Mouse (Mus musculus) hindbrain, embryonic 12.5 days (tissue): ENCODE data around the gene Adgrg2. TPM values are rescaled to one million over a fixed set of nuclear protein-coding genes. Genes with fewer than 3 reads are reported as not detected.

Experiments
- ATAC-seq: fragments of 200-750 bp; cut with Nextera tagmentation; 2 replicates; pipeline ENCODE4 v1.8.0; 2017; ENCODE audit warnings: moderate TSS enrichment; ENCODE audit not compliant: low FRiP score
- H3K27ac ChIP-seq: fragments of 300-500 bp; sonication (generic); 2 replicates; pipeline ENCODE4 v1.5.1; 2016; ENCODE audit warnings: mild to moderate bottlenecking
- H3K27me3 ChIP-seq: fragments of 300-500 bp; sonication (generic); 2 replicates; pipeline ENCODE4 v1.6.1; 2016; ENCODE audit warnings: mild to moderate bottlenecking
- H3K36me3 ChIP-seq: fragments of 300-500 bp; sonication (generic); 2 replicates; pipeline ENCODE4 v1.6.1; 2016; ENCODE audit warnings: mild to moderate bottlenecking
- H3K4me1 ChIP-seq: fragments of 300-500 bp; sonication (generic); 2 replicates; pipeline ENCODE4 v1.6.1; 2016
- H3K4me2 ChIP-seq: fragments of 300-500 bp; sonication (generic); replicated peaks from 2 replicates; pipeline ENCODE4 v1.6.1; 2016; ENCODE audit warnings: mild to moderate bottlenecking
- H3K4me3 ChIP-seq: fragments of 300-500 bp; sonication (generic); 2 replicates; pipeline ENCODE4 v1.5.1; 2016; ENCODE audit warnings: mild to moderate bottlenecking
- H3K9ac ChIP-seq: fragments of 300-500 bp; sonication (generic); 2 replicates; pipeline ENCODE4 v1.6.1; 2016; ENCODE audit warnings: mild to moderate bottlenecking, moderate library complexity
- H3K9me3 ChIP-seq: fragments of 300-500 bp; sonication (generic); replicated peaks from 2 replicates; pipeline ENCODE4 v1.6.1; 2016; ENCODE audit warnings: mild to moderate bottlenecking
- WGBS: fragments of 180-500 bp; shearing (Covaris S2); methylation state at CpG from one replicate; pipeline ENCODE4 v1.1.7; 2016; 5-methylcytosine and 5-hydroxymethylcytosine counted together
- polyA plus RNA-seq: library from polyadenylated mRNA; unstranded; fragments of >200 nt; fragmentation: Nextera tagmentation; extraction: Ambion mirVana; gene quantifications from 2 replicates; pipeline ENCODE4 v1.2.1, GENCODE M21; 2016

Gene Adgrg2
- polyA plus RNA-seq, 1 experiment from 2014 or later, result 1.8 TPM

GRCm38 (mm10) chrX:160441272-160441671 is 50.8 kb downstream of the Adgrg2 start:
- peaks cover 8% of the 10 kb centered on the region; the same call in 1 of the 2 replicates for H3K27me3 ChIP-seq
- no peak overlapping the region for H3K4me3 ChIP-seq
- no peaks in the 10 kb centered on the region for H3K36me3 ChIP-seq
- no peak overlapping the region for H3K27ac ChIP-seq
- H3K4me2 ChIP-seq, result no peak overlapping the region
- no peaks in the 10 kb centered on the region for H3K4me1 ChIP-seq
- no peak overlapping the region for H3K9ac ChIP-seq
- H3K9me3 ChIP-seq, result no peaks in the 10 kb centered on the region
- no peak for ATAC-seq

GRCm38 (mm10) chrX:160448351-160448750 is 57.9 kb downstream of the Adgrg2 start:
- H3K9me3 ChIP-seq, result no peaks in the 10 kb centered on the region
- no peaks in the 10 kb centered on the region for H3K36me3 ChIP-seq
- no peak overlapping the region for H3K27ac ChIP-seq
- ATAC-seq, result no peak
- WGBS, result 88% methylated on average over 3 of the region's 3 CpGs
- H3K4me1 ChIP-seq, result no peaks in the 10 kb centered on the region
- no peak overlapping the region for H3K4me3 ChIP-seq
- H3K4me2 ChIP-seq, result no peak overlapping the region
- H3K27me3 ChIP-seq, result peaks cover 4% of the 10 kb centered on the region; the same call in 1 of the 2 replicates
- no peak overlapping the region for H3K9ac ChIP-seq

DNA sequence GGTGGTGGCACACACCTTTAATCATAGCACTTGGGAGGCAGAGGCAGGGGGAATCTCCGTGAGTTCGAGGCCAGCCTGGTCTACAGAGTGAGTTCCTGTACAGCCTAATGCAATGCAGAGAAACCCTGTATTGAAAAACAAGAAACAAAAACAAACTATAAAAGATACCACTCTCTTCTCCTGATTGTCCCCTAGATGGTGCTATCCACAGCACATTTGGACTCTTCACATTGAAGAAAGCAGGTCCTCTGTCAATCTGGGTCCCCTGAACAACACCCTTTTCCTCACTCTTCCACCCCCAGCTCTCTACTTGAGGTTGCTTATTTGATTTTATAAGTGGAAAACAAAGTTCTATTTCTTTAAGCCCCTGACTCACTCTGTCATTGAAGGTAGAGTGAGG is 58.9 kb downstream of the Adgrg2 start:
- H3K4me2 ChIP-seq, result no peak overlapping the region
- H3K9me3 ChIP-seq, result no peaks in the 10 kb centered on the region
- H3K36me3 ChIP-seq, result no peaks in the 10 kb centered on the region
- peaks cover 4% of the 10 kb centered on the region; the same call in 1 of the 2 replicates for H3K27me3 ChIP-seq
- no peak overlapping the region for H3K9ac ChIP-seq
- H3K4me1 ChIP-seq, result no peaks in the 10 kb centered on the region
- no peak for ATAC-seq
- H3K4me3 ChIP-seq, result no peak overlapping the region
- WGBS, result 76% methylated on average over 2 of the region's 2 CpGs
- no peak overlapping the region for H3K27ac ChIP-seq

GRCm38 (mm10) chrX:160455686-160456085 is 65.2 kb downstream of the Adgrg2 start:
- H3K4me3 ChIP-seq, result no peak overlapping the region
- H3K36me3 ChIP-seq, result no peaks in the 10 kb centered on the region
- no peak overlapping the region for H3K4me2 ChIP-seq
- ATAC-seq, result no peak
- no peaks in the 10 kb centered on the region for H3K4me1 ChIP-seq
- peaks cover 3% of the 10 kb centered on the region; the same call in 1 of the 2 replicates for H3K27me3 ChIP-seq
- H3K27ac ChIP-seq, result no peak overlapping the region
- H3K9me3 ChIP-seq, result no peaks in the 10 kb centered on the region
- H3K9ac ChIP-seq, result no peak overlapping the region
- WGBS, result 72% methylated on average over 5 of the region's 5 CpGs

GRCm38 (mm10) chrX:160471257-160471786 is 80.8 kb downstream of the Adgrg2 start:
- no peak overlapping the region for H3K9ac ChIP-seq
- no peaks in the 10 kb centered on the region for H3K36me3 ChIP-seq
- H3K27ac ChIP-seq, result no peak overlapping the region
- H3K4me1 ChIP-seq, result no peaks in the 10 kb centered on the region
- no peak for ATAC-seq
- H3K4me3 ChIP-seq, result no peak overlapping the region
- H3K9me3 ChIP-seq, result no peaks in the 10 kb centered on the region
- 83% methylated on average over 3 of the region's 3 CpGs for WGBS
- H3K4me2 ChIP-seq, result no peak overlapping the region
- H3K27me3 ChIP-seq, result peaks cover 6% of the 10 kb centered on the region

- no peak overlapping the region for H3K27ac ChIP-seq
- no peak overlapping the region for H3K9ac ChIP-seq
- H3K4me1 ChIP-seq, result no peaks in the 10 kb centered on the region
- H3K9me3 ChIP-seq, result no peaks in the 10 kb centered on the region
- no peaks in the 10 kb centered on the region for H3K36me3 ChIP-seq
- H3K4me2 ChIP-seq, result no peak overlapping the region
- WGBS, result 83% methylated on average over 2 of the region's 2 CpGs
- H3K4me3 ChIP-seq, result no peak overlapping the region
- no peak for ATAC-seq
- peaks cover 16% of the 10 kb centered on the region for H3K27me3 ChIP-seq
Observed at GRCm38 (mm10) chrX:160489784-160490183, 99.3 kb downstream of the Adgrg2 start.

DNA sequence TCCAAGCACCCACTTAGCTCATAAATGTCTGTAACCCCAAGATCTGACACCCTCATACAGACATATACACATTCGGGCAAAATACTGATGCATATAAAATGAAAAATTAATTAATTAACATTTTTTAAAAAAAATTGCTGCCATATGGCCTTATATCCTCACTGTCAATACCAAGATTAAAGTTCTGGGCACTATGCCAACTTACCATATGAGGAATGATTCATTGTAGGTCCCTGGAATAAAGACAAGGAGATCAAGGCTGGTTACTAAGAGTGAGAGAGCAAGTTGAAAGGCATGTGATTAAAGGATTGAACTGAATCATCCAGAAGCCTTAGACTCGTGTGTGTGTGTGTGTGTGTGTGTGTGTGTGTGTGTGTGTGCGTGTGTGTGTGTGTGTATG is 103.8 kb downstream of the Adgrg2 start:
- Histone ChIP-seq H3K27ac (no peak overlapping the region), H3K9ac (no peak overlapping the region), H3K9me3 (no peaks in the 10 kb centered on the region), H3K4me1 (no peaks in the 10 kb centered on the region), H3K36me3 (no peaks in the 10 kb centered on the region), H3K27me3 (peaks cover 16% of the 10 kb centered on the region), H3K4me2 (no peak overlapping the region), H3K4me3 (no peak overlapping the region)
- ATAC-seq, result no peak
- 71% methylated on average over 2 of the region's 3 CpGs for WGBS

DNA sequence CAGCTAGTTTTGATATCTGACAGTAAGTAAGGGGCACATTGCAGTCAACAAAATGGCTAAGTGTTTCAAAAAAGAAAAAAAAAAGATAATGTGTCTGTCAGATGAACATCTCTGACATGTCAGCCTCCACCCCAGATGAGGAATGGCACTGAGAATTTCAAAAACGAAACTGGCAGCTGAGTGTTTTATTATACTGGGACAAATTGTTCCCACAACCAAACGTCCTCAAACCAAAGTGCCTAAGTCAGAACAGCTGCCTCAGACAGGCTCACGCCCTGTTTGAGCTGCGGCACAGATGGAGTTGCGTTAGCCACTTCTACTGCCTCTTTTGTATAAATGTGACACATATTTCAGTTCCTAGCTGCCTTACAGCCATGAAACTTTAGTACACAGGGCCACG is 104.4 kb downstream of the Adgrg2 start:
- Histone ChIP-seq H3K4me1 (no peaks in the 10 kb centered on the region), H3K27ac (no peak overlapping the region), H3K4me2 (no peak overlapping the region), H3K9ac (no peak overlapping the region), H3K4me3 (no peak overlapping the region), H3K27me3 (peaks cover 16% of the 10 kb centered on the region), H3K9me3 (no peaks in the 10 kb centered on the region), H3K36me3 (no peaks in the 10 kb centered on the region)
- WGBS, result 67% methylated on average over 6 of the region's 6 CpGs
- no peak for ATAC-seq

GRCm38 (mm10) chrX:160496473-160496872 is 106.0 kb downstream of the Adgrg2 start:
- WGBS, result 76% methylated on average over 5 of the region's 5 CpGs
- Histone ChIP-seq H3K27me3 (peaks cover 10% of the 10 kb centered on the region), H3K4me3 (no peak overlapping the region)

DNA sequence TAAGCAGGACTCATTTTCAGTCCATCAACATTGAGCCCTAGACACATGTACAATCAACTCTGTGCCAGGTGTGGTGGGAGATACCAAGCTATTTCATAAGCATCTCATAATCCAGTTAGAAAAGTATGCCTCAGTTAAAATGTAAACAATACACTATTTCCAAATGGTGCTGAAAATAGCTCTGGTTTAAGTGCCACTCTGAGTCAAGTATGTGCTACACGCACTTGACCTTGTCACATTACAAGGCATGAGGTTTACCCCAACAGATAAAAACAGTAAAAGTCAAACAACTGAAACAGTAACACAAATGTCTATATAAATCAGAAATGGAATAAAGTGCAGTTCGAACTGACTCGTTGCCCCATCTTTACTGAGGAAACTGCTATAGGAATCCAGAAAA is 110.6 kb downstream of the Adgrg2 start:
- 85% methylated on average over 3 of the region's 3 CpGs for WGBS
- ATAC-seq, result no peak
- Histone ChIP-seq H3K4me2 (no peak overlapping the region), H3K27me3 (peaks cover 18% of the 10 kb centered on the region), H3K4me1 (peaks cover 5% of the 10 kb centered on the region), H3K36me3 (no peaks in the 10 kb centered on the region), H3K9me3 (no peaks in the 10 kb centered on the region), H3K4me3 (no peak overlapping the region), H3K27ac (no peak overlapping the region), H3K9ac (no peak overlapping the region)

More at GRCm38 (mm10) chrX:160496473-160496872, 106.0 kb downstream of the Adgrg2 start:
- H3K9ac ChIP-seq, result no peak overlapping the region
- no peaks in the 10 kb centered on the region for H3K36me3 ChIP-seq
- H3K27ac ChIP-seq, result no peak overlapping the region
- ATAC-seq, result no peak
- H3K9me3 ChIP-seq, result no peaks in the 10 kb centered on the region
- H3K4me2 ChIP-seq, result no peak overlapping the region
- H3K4me1 ChIP-seq, result no peaks in the 10 kb centered on the region

GRCm38 (mm10) chrX:160501687-160502047 is 111.2 kb downstream of the Adgrg2 start:
- 28% methylated on average over 12 of the region's 12 CpGs for WGBS
- peaks cover 5% of the 10 kb centered on the region for H3K4me1 ChIP-seq
- H3K4me2 ChIP-seq, result peak overlapping the region; percentile 57
- no peaks in the 10 kb centered on the region for H3K9me3 ChIP-seq
- ATAC-seq, result peak; percentile 83
- H3K9ac ChIP-seq, result peak overlapping the region; percentile 65
- H3K27ac ChIP-seq, result 0 out of 2 replicates have a peak overlapping the region, but pooled peaks have one; percentile 62
- peak overlapping the region; percentile 47 for H3K4me3 ChIP-seq
- no peaks in the 10 kb centered on the region for H3K36me3 ChIP-seq
- H3K27me3 ChIP-seq, result peaks cover 14% of the 10 kb centered on the region

DNA sequence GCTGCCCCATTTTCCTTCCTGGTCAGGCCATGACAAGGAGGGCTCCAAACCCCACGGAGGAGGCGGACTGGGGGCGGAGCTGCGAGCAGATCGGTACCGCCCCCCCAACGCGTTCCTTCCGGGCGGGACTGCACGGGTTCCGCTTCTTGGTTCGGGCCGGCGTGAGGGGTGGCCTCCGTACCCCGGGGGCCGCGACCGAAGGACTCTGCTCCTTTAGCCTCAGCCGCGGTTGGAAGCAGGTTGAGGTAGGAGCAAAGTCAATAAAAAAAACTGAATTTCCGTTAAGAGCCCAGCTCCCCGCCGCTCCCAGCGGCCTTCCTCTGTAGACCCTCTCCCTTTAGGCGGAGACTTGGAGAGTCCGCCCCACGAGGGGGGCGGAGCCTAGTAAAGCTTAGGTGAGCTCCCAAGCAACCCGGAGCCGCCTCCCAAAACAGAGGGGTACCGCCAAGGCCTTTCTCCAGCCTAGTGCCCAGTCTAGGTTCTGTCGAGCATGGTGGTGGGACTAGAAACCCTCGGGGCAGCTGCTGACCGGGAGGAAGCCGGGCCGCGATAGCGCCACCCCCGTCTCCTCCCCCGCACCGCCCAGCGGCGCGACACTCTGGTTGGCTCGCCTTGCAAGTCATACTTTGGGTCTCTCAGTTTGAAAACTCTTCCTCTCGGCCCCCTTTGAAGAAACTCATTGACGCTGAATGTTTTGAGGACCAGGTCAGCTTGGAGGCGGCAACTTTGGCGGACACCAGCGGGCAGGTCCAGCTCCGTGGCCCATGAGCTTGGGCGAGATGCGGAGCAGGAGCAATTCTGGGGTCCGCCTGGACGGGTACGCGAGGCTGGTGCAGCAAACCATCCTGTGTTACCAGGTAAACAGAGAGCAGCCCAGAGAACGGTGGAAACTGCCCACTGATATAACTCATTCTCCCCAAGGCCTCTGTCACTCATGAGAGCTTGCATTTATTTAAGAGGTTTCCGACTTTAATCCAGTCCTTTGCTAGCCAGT is 111.9 kb downstream of the Adgrg2 start, which contains the start of gene Phka2:
Gene Phka2, plus strand, starts transcription at position 119 of the 994 bp plus-strand sequence.
- WGBS, result 17% methylated on average over 59 of the region's 61 CpGs

More for the DNA sequence above, 111.9 kb downstream of the Adgrg2 start, which contains the start of gene Phka2:
- Histone ChIP-seq H3K4me3 (peak within 1 kb of the TSS; percentile 47), H3K9ac (peak within 1 kb of the TSS; percentile 65), H3K4me1 (peaks cover 5% of the 10 kb centered on the region), H3K27me3 (peaks cover 14% of the 10 kb centered on the region), H3K36me3 (no peaks in the 10 kb centered on the region), H3K4me2 (peak within 1 kb of the TSS; percentile 57), H3K9me3 (no peaks in the 10 kb centered on the region), H3K27ac (peak within 1 kb of the TSS; percentile 62)
- peak; percentile 99 for ATAC-seq
